Mouse (Mus musculus) activated CD4-positive, CD25-positive, alpha-beta regulatory T cell (primary cell): ENCODE measurements around the gene Ube2c. TPM values are rescaled to one million over a fixed set of nuclear protein-coding genes. Genes with fewer than 3 reads are reported as not detected.

Source experiments
- polyA plus RNA-seq, 2 experiments: library from polyadenylated mRNA; unstranded; fragments of 100-300 nt; shearing (Covaris generic); gene quantifications; one replicate each; pipeline ENCODE4 v1.2.1; 2017

Ube2c gene
- 10 to 100 TPM; 20.3 to 34.2 TPM for polyA plus RNA-seq

GRCm38 (mm10) chr2:164769258-164770037 lies at the start of gene Ube2c:
Gene Ube2c (plus strand): TSS chr2:164769898.

GRCm38 (mm10) chr2:164745843-164746479 lies 23.7 kb upstream of the Ube2c start, which contains the start of the genes Wfdc3 and Dnttip1:
Gene Wfdc3 (minus strand): TSS chr2:164745931.
Gene Dnttip1 (plus strand): TSS chr2:164745983.

GRCm38 (mm10) chr2:164779481-164780086 lies 9.9 kb downstream of the Ube2c start, which contains the start of gene Tnnc2:
Gene Tnnc2 (minus strand): TSS chr2:164779967.

GRCm38 (mm10) chr2:164785481-164786387 lies 16.0 kb downstream of the Ube2c start, which contains the start of gene Snx21:
Gene Snx21 (plus strand): TSS chr2:164785823.

GRCm38 (mm10) chr2:164804533-164805331 lies 35.0 kb downstream of the Ube2c start, which contains the start of the genes Acot8 and Zswim3:
Gene Acot8 (minus strand): TSS chr2:164804882.
Gene Zswim3 (plus strand): TSS chr2:164805098.

GRCm38 (mm10) chr2:164822636-164823165 lies 53.0 kb downstream of the Ube2c start, which contains the start of gene Zswim1:
Gene Zswim1 (plus strand): TSS chr2:164822686.

Other genes starting within 250 kb of the Ube2c start
- gene Wfdc2, start 207.5 kb upstream of the Ube2c start, polyA plus RNA-seq, result 1 to 10 TPM in 1 of 2 experiments, under 1 TPM in 1; 0.43 to 1.1 TPM
- gene Spint3, start 196.4 kb upstream of the Ube2c start, polyA plus RNA-seq, result not detected
- not detected for gene Wfdc6a, start 184.5 kb upstream of the Ube2c start, polyA plus RNA-seq
- gene Eppin, start 176.3 kb upstream of the Ube2c start, polyA plus RNA-seq, result not detected
- under 1 TPM in 1 of 2 experiments, not detected in 1; 0.28 TPM for gene Wfdc6b, start 156.4 kb upstream of the Ube2c start, polyA plus RNA-seq
- under 1 TPM in 1 of 2 experiments, not detected in 1; 0.12 TPM for gene Wfdc8, start 156.3 kb upstream of the Ube2c start, polyA plus RNA-seq
- not detected for gene Wfdc16, start 131.1 kb upstream of the Ube2c start, polyA plus RNA-seq
- not detected for gene Wfdc10, start 113.9 kb upstream of the Ube2c start, polyA plus RNA-seq
- not detected for gene Wfdc9, start 113.3 kb upstream of the Ube2c start, polyA plus RNA-seq
- not detected for gene Wfdc11, start 95.8 kb upstream of the Ube2c start, polyA plus RNA-seq
- not detected for gene Wfdc13, start 84.8 kb upstream of the Ube2c start, polyA plus RNA-seq
- not detected for gene Spint4, start 71.4 kb upstream of the Ube2c start, polyA plus RNA-seq
- gene Spint5, start 54.6 kb upstream of the Ube2c start, polyA plus RNA-seq, result not detected
- under 1 TPM in 1 of 2 experiments, not detected in 1; 0.49 TPM for gene Wfdc3, start 24.0 kb upstream of the Ube2c start, polyA plus RNA-seq
- 10 to 100 TPM; 64.6 to 68.8 TPM for gene Dnttip1, start 23.9 kb upstream of the Ube2c start, polyA plus RNA-seq
- not detected for gene Tnnc2, start 10.1 kb downstream of the Ube2c start, polyA plus RNA-seq
- 10 to 100 TPM in 1 of 2 experiments, 1 to 10 TPM in 1; 7.8 to 11.3 TPM for gene Snx21, start 15.9 kb downstream of the Ube2c start, polyA plus RNA-seq
- 10 to 100 TPM; 43.0 to 44.5 TPM for gene Acot8, start 35.0 kb downstream of the Ube2c start, polyA plus RNA-seq
- gene Zswim3, start 35.2 kb downstream of the Ube2c start, polyA plus RNA-seq, result 1 to 10 TPM; 4.5 to 9.6 TPM
- 10 to 100 TPM; 16.1 to 16.4 TPM for gene Zswim1, start 52.8 kb downstream of the Ube2c start, polyA plus RNA-seq
- gene Spata25, start 58.6 kb downstream of the Ube2c start, polyA plus RNA-seq, result under 1 TPM in 1 of 2 experiments, not detected in 1; 0.67 TPM
- gene Ctsa, start 63.0 kb downstream of the Ube2c start, polyA plus RNA-seq, result 100 to 1,000 TPM; 220 to 295 TPM
- gene Neurl2, start 63.6 kb downstream of the Ube2c start, polyA plus RNA-seq, result 1 to 10 TPM; 1.6 to 2.6 TPM
- gene Pltp, start 87.8 kb downstream of the Ube2c start, polyA plus RNA-seq, result 1 to 10 TPM; 2.9 to 7.1 TPM
- gene Pcif1, start 109.4 kb downstream of the Ube2c start, polyA plus RNA-seq, result 100 to 1,000 TPM; 130 to 134 TPM
- gene Zfp335, start 141.9 kb downstream of the Ube2c start, polyA plus RNA-seq, result 10 to 100 TPM; 21.9 to 32.6 TPM
- 10 to 100 TPM in 1 of 2 experiments, 1 to 10 TPM in 1; 1.6 to 46.3 TPM for gene Mmp9, start 170.9 kb downstream of the Ube2c start, polyA plus RNA-seq
- gene Slc12a5, start 190.9 kb downstream of the Ube2c start, polyA plus RNA-seq, result under 1 TPM; 0.25 to 0.57 TPM